Mouse (Mus musculus): Measurements from ENCODE around the gene Rarg. TPM values are rescaled to one million over a fixed set of nuclear protein-coding genes. Genes with fewer than 3 reads are reported as not detected.

Gene Rarg
- polyA plus RNA-seq, 1 experiment from 2014 or later, result 16.7 TPM

DNA sequence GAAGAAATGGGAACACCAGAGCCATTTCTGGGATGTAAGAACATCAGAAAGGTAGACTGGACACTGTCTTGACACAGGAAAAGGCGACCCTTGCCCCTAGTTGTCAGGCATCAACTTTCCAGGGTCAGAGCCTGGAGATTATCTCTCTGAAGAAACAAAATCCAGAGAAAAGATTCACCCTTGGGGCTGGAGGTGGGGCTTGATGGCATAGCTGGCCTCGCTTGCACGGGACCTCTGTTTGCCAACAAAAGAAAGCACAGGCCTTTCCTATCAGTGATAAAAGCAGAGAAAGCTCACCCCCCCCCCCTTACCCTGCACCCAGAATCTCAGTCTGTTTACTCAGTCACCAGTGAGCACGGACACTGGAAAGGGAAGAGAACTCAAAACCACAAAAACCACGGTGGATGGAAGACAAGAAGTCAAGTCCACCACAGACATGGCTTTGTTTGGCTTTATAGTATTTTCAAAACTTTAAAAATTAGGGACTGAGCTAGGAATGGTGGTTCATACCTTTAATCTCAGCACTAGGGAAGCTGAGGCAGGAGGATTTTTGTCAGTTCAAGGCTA lies 64.4 kb downstream of the Rarg start:
- no peak overlapping the region for H3K9ac ChIP-seq
- H3K36me3 ChIP-seq (replicated peaks), result no peaks in the 10 kb centered on the region
- no peak for ATAC-seq (ENCODE audit: low FRiP score)
- no peak overlapping the region for H3K4me3 ChIP-seq (replicated peaks)
- H3K27ac ChIP-seq, result no peak overlapping the region
- H3K4me2 ChIP-seq, result no peak overlapping the region
- WGBS, result 74% methylated on average over 5 of the region's 5 CpGs
- H3K27me3 ChIP-seq, result no peaks in the 10 kb centered on the region
- H3K9me3 ChIP-seq, result no peaks in the 10 kb centered on the region
- H3K4me1 ChIP-seq, result no peaks in the 10 kb centered on the region

- Histone ChIP-seq H3K4me2 (no peak overlapping the region), H3K27me3 (no peaks in the 10 kb centered on the region), H3K36me3 (replicated peaks) (no peaks in the 10 kb centered on the region), H3K4me3 (replicated peaks) (no peak overlapping the region), H3K9me3 (no peaks in the 10 kb centered on the region), H3K27ac (no peak overlapping the region), H3K4me1 (no peaks in the 10 kb centered on the region), H3K9ac (no peak overlapping the region)
- WGBS, result 83% methylated on average over 7 of the region's 7 CpGs
- no peak for ATAC-seq (ENCODE audit: low FRiP score)
These were observed 65.0 kb downstream of the Rarg start for GRCm38 (mm10) chr15:102192271-102192812.

DNA sequence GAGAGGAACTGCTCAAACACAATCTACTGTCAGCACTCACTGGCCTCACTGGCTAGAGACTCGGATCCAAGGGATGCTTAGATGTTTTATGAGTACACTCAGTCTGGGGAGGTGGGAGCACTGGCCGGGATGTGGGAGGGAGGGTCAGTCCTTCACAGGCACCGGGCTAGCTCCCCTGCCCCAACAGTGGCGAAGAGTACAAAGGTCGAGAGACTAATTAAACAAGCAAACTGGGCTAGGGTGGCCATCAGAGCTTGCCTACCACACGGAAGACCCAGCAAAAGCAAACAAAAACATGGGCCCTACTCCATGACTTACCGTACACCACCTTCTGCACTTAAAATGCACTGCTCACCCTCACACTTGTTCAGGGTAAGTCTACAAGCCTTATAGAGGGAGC lies 65.6 kb downstream of the Rarg start:
- H3K27me3 ChIP-seq, result no peaks in the 10 kb centered on the region
- H3K9ac ChIP-seq, result no peak overlapping the region
- H3K36me3 ChIP-seq (replicated peaks), result no peaks in the 10 kb centered on the region
- H3K4me3 ChIP-seq (replicated peaks), result no peak overlapping the region
- 76% methylated on average over 7 of the region's 7 CpGs for WGBS
- no peak overlapping the region for H3K4me2 ChIP-seq
- no peaks in the 10 kb centered on the region for H3K9me3 ChIP-seq
- H3K4me1 ChIP-seq, result no peaks in the 10 kb centered on the region
- H3K27ac ChIP-seq, result no peak overlapping the region
- ATAC-seq (ENCODE audit: low FRiP score), result no peak

DNA sequence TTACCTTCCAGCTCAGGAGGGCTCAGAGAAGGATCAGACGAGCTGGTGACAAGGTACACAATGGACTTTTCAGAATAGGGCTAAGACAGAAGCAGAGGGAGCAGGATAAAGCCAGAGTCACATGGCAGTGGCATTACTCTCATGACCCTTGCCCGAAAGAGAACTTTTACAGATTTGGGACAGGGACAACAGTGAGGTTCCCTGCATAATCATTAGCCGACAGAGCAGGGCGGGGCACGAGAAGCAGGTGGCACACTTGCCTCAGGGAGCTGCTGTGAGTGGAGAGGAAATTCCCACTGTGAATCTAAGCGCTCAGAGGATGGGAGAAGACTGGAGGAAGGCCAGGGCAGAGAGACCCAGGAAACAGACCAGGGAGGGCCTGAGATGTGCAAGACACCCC lies 68.4 kb downstream of the Rarg start:
- Histone ChIP-seq H3K9me3 (no peaks in the 10 kb centered on the region), H3K27ac (no peak overlapping the region), H3K4me1 (no peaks in the 10 kb centered on the region), H3K4me3 (replicated peaks) (no peak overlapping the region), H3K4me2 (no peak overlapping the region), H3K36me3 (replicated peaks) (peaks cover 9% of the 10 kb centered on the region), H3K9ac (no peak overlapping the region), H3K27me3 (no peaks in the 10 kb centered on the region)
- no peak for ATAC-seq (ENCODE audit: low FRiP score)
- WGBS, result 57% methylated on average over 6 of the region's 6 CpGs

GRCm38 (mm10) chr15:102188096-102188495 lies 69.2 kb downstream of the Rarg start:
- Histone ChIP-seq H3K4me1 (no peaks in the 10 kb centered on the region), H3K4me3 (replicated peaks) (no peak overlapping the region), H3K9ac (no peak overlapping the region), H3K27me3 (no peaks in the 10 kb centered on the region), H3K9me3 (no peaks in the 10 kb centered on the region), H3K27ac (no peak overlapping the region), H3K36me3 (replicated peaks) (peaks cover 11% of the 10 kb centered on the region), H3K4me2 (no peak overlapping the region)
- no peak for ATAC-seq (ENCODE audit: low FRiP score)
- 92% methylated on average over 10 of the region's 10 CpGs for WGBS

DNA sequence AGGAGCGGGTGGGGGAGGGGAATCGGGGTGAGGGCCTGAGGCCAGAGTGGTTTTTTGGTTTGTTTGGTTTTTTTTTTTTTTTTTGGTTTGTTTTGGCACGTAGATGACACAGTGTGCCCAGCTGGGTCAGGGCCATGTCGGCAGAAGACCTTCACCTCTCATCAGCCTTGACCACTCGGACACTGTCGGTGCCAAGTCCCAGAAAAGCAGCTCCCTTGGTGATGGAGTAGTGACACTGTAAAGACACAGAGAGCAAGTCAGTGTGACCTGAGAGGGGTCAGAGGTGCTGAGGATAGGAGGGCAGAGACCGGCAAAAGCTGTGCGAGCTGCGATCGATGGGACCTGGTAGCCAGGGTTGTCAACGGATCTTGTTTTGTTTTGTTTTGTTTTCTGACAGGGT lies 71.1 kb downstream of the Rarg start:
- Histone ChIP-seq H3K36me3 (replicated peaks) (peaks cover 11% of the 10 kb centered on the region), H3K9ac (no peak overlapping the region), H3K9me3 (no peaks in the 10 kb centered on the region), H3K27ac (no peak overlapping the region), H3K4me2 (no peak overlapping the region), H3K4me3 (replicated peaks) (no peak overlapping the region), H3K4me1 (no peaks in the 10 kb centered on the region), H3K27me3 (no peaks in the 10 kb centered on the region)
- 85% methylated on average over 11 of the region's 11 CpGs for WGBS
- no peak for ATAC-seq (ENCODE audit: low FRiP score)

Other genes with a start within 250 kb of the Rarg start
- gene Krt18, start 229.3 kb downstream of the Rarg start, polyA plus RNA-seq (2016; fragmentation: Nextera tagmentation; extraction: Ambion mirVana), result 9.4 and 13.6 TPM in 2 replicates
- 109 TPM in 2 replicates for gene Eif4b, start 183.7 kb downstream of the Rarg start, polyA plus RNA-seq (2016; fragmentation: Nextera tagmentation; extraction: Ambion mirVana)
- gene Tns2, start 157.1 kb downstream of the Rarg start, polyA plus RNA-seq (2016; fragmentation: Nextera tagmentation; extraction: Ambion mirVana), result 7.9 and 8.2 TPM in 2 replicates
- gene Spryd3, start 121.3 kb downstream of the Rarg start, polyA plus RNA-seq (2016; fragmentation: Nextera tagmentation; extraction: Ambion mirVana), result 19.1 and 19.6 TPM in 2 replicates
- gene Igfbp6, start 113.2 kb downstream of the Rarg start, polyA plus RNA-seq (2016; fragmentation: Nextera tagmentation; extraction: Ambion mirVana), result 0.24 and 0.79 TPM in 2 replicates
- 0.08 TPM in 1 of 2 replicates, not detected in the other for gene Soat2, start 107.0 kb downstream of the Rarg start, polyA plus RNA-seq (2016; fragmentation: Nextera tagmentation; extraction: Ambion mirVana)
- 127 and 132 TPM in 2 replicates for gene Zfp740, start 54.3 kb downstream of the Rarg start, polyA plus RNA-seq (2016; fragmentation: Nextera tagmentation; extraction: Ambion mirVana)
- gene Csad, start 52.8 kb downstream of the Rarg start, polyA plus RNA-seq (2016; fragmentation: Nextera tagmentation; extraction: Ambion mirVana), result 46.2 and 51.8 TPM in 2 replicates
- 0.65 and 0.88 TPM in 2 replicates for gene Itgb7, start 25.6 kb downstream of the Rarg start, polyA plus RNA-seq (2016; fragmentation: Nextera tagmentation; extraction: Ambion mirVana)
- gene Gm9918, start 13.0 kb upstream of the Rarg start, polyA plus RNA-seq (2016; fragmentation: Nextera tagmentation; extraction: Ambion mirVana), result 0.09 and 0.17 TPM in 2 replicates
- gene Mfsd5, start 21.9 kb upstream of the Rarg start, polyA plus RNA-seq (2016; fragmentation: Nextera tagmentation; extraction: Ambion mirVana), result 48.9 and 50.5 TPM in 2 replicates
- gene Espl1, start 38.7 kb upstream of the Rarg start, polyA plus RNA-seq (2016; fragmentation: Nextera tagmentation; extraction: Ambion mirVana), result 36.9 and 42.3 TPM in 2 replicates
- 352 and 355 TPM in 2 replicates for gene Pfdn5, start 68.6 kb upstream of the Rarg start, polyA plus RNA-seq (2016; fragmentation: Nextera tagmentation; extraction: Ambion mirVana)
- 105 and 110 TPM in 2 replicates for gene Myg1, start 74.2 kb upstream of the Rarg start, polyA plus RNA-seq (2016; fragmentation: Nextera tagmentation; extraction: Ambion mirVana)
- 75.0 and 78.2 TPM in 2 replicates for gene Aaas, start 93.3 kb upstream of the Rarg start, polyA plus RNA-seq (2016; fragmentation: Nextera tagmentation; extraction: Ambion mirVana)
- gene Sp7, start 109.7 kb upstream of the Rarg start, polyA plus RNA-seq (2016; fragmentation: Nextera tagmentation; extraction: Ambion mirVana), result 0.32 and 0.46 TPM in 2 replicates
- gene Sp1, start 148.6 kb upstream of the Rarg start, polyA plus RNA-seq (2016; fragmentation: Nextera tagmentation; extraction: Ambion mirVana), result 10.8 and 11.2 TPM in 2 replicates
- 0.22 TPM in 2 replicates for gene Amhr2, start 187.8 kb upstream of the Rarg start, polyA plus RNA-seq (2016; fragmentation: Nextera tagmentation; extraction: Ambion mirVana)
- gene Prr13, start 201.5 kb upstream of the Rarg start, polyA plus RNA-seq (2016; fragmentation: Nextera tagmentation; extraction: Ambion mirVana), result 82.9 and 86.9 TPM in 2 replicates
- gene Pcbp2, start 213.0 kb upstream of the Rarg start, polyA plus RNA-seq (2016; fragmentation: Nextera tagmentation; extraction: Ambion mirVana), result 191 and 192 TPM in 2 replicates
- gene Gm10337, start 246.2 kb upstream of the Rarg start, polyA plus RNA-seq (2016; fragmentation: Nextera tagmentation; extraction: Ambion mirVana), result 3.9 and 7.9 TPM in 2 replicates

All from forebrain, embryonic 12.5 days (tissue).